Mouse (Mus musculus) erythroblast, adult 5-6 weeks (primary cell): Measurements from ENCODE around the gene Nptxr. TPM values are rescaled to one million over a fixed set of nuclear protein-coding genes. Genes with fewer than 3 reads are reported as not detected.

Experiments used
- ATAC-seq: replicated peaks from 2 replicates; pipeline ENCODE4 v1.8.0; 2016; ENCODE audit warnings: moderate number of reproducible peaks, mild to moderate bottlenecking, moderate TSS enrichment, inconsistent platforms; ENCODE audit not compliant: poor library complexity, low FRiP score, severe bottlenecking
- total RNA-seq, 2 experiments: library from RNA; stranded (forward) in 1 of 2; stranded (reverse) in 1 of 2; fragments of 150-400 nt in 1 of 2; fragments of 200-764, 138-1000 nt in 1 of 2; gene quantifications; 2 replicates each; pipeline versions ENCODE4 v1.2.3 to v1.2.4; 2015 to 2017; ENCODE audit warnings: low replicate concordance in 2 of 2

Nptxr gene
- 0.19 TPM in 1 of 2 replicates, not detected in the other for total RNA-seq (2015; ENCODE audit: low replicate concordance)
- total RNA-seq (2017; ENCODE audit: low replicate concordance), result 0.17 TPM in 1 of 2 replicates, not detected in the other

GRCm38 (mm10) chr15:79804352-79805071 lies at the start of gene Nptxr:
Gene Nptxr (minus strand): TSS chr15:79804766.
- no peak for ATAC-seq

- ATAC-seq, result no peak
Measured at GRCm38 (mm10) chr15:79850143-79850542, 45.6 kb upstream of the Nptxr start.

DNA sequence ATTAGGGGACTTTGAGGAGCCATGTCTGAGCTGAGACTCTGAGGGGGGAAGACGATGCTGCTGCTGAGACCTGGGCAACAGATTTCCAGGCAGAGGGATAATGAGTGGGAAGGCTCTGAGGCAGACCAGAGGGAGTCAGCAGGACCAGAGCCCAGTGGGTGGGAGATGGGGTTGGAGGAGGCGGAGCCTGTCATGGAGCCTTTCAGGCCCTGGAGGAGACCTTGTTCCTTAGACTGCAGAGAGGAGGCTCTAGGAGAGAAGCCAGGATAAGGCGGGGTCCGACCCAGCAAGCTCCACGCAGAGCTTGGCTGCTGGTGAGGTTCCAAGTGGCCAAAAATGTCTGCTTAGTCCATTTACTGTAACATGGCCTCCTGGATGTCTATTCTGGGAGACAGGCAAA lies 42.5 kb upstream of the Nptxr start:
- no peak for ATAC-seq

- no peak for ATAC-seq
Measured at GRCm38 (mm10) chr15:79845986-79846385, 41.4 kb upstream of the Nptxr start.

DNA sequence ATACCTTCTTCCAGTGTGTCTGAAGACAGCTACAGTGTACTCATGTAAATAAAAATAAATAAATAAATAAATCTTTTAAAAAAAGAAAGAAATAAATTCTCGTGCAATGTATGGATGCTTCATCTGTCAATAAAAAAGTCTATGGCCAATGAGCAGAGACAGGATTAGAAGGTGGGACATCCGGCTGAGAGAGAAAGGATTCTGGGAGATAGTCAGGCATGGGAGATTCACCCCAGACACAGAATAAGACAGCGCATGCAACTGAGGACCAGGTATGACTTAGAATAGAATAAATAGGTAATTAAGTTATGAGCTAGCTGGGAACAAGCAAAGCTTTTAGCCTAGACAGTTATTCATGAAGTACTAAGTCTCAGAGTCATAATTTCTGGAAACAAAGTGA lies 38.4 kb upstream of the Nptxr start:
- no peak for ATAC-seq

DNA sequence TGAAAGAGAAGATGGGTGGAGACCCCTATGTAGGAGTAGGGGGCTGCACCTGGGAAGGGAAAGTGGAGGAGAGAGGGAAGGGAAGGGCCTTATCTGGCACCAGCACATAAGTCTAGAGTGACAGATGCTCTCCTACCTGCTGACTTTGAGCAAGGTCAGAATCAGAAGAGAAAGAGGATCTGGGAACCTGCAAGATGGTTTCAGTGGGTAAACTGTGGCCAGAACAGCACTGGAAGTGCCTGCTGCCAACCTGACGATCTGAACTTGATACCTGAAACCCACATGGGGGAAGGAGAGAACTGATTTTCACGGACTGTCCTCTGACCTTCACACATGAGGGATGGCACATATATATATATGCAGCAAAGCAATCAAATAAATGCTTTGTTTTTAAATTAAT lies 35.7 kb upstream of the Nptxr start:
- ATAC-seq, result no peak

GRCm38 (mm10) chr15:79834881-79835260 lies 30.3 kb upstream of the Nptxr start:
- ATAC-seq, result no peak

DNA sequence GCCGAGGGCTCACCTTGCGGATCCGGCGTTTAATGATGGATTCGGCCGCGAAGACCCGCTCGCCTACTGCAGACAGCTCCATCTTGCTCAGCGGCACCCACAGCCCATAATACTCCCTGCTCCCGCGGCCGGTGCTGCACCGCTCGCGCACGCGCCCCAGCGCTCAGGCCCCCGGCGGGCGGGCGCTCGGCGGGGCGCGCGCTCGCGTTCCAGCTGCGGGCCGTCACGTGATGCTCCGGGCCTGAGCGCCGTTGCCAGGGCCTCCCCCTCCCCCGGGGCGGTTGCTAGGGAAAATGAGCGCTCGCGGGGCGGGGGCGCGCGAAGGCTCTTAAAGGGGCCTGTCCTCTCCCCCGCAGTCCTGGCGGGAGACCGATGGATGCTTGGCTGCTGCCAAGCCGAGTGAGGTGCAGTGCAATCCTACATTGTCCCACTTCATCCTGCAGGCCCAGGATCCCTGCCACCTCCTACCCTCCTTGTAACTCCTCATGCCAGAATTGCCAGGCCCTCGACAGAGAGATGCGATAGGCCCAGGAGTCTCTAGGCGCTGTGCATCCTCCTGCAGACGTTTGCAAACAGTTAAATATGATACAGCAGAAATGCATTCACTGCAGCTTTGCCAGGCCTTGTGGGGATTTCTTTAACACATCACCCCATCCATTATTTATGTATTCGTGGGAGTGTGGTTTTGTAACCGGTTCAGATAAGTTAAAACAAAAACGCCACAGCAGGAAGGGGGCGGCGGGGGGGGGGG lies 29.7 kb upstream of the Nptxr start, which contains the start of the genes Npcd and Cbx6:
Gene Npcd, minus strand, starts transcription at position 108 of the 751 bp plus-strand sequence.
Gene Cbx6, minus strand, starts transcription at position 559 of the 751 bp plus-strand sequence.
- peak; percentile 59 for ATAC-seq

GRCm38 (mm10) chr15:79833251-79834050 lies 28.9 kb upstream of the Nptxr start:
- peak; percentile 13 for ATAC-seq

DNA sequence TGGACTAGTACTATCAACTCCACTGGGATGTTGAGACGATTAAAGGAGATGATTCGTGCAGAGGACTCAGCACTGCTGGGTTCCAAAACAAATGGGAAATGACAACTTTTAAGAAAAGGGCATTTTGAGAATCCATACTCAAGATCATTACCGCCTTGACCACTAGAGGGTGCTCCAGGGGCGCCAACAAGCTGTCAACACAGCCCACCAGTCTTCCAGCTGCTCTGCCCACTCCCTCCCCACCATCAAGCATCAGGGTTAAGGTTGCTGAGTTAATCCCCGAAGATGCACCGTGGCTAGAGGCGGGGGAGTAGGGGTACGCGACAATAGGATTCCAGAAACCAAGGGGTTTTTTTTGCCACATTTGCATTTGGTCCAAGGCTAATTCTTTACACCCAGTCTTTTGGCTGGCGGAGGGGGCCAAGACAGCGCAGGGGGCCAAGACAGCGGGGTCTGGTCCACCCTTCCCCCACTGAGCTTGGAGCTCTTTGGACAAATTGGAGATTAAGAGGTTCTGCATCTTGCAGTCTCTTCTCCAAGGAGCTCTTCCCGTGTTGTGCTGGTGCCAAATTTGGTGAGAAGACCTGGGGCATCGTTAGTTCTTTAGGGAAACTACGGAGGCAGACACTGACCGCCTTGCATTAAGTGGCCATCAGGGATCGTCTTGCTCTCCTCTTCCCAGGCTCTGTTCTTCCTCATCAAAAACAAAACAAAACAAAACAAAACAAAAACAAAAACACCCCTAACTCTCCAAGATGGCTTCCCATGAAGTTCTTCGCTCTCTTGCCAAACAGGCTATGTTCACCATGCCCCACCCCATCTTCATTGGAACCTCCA lies 27.7 kb upstream of the Nptxr start:
- peak; percentile 63 for ATAC-seq

GRCm38 (mm10) chr15:79830388-79830787 lies 25.8 kb upstream of the Nptxr start:
- peak; percentile 60 for ATAC-seq

DNA sequence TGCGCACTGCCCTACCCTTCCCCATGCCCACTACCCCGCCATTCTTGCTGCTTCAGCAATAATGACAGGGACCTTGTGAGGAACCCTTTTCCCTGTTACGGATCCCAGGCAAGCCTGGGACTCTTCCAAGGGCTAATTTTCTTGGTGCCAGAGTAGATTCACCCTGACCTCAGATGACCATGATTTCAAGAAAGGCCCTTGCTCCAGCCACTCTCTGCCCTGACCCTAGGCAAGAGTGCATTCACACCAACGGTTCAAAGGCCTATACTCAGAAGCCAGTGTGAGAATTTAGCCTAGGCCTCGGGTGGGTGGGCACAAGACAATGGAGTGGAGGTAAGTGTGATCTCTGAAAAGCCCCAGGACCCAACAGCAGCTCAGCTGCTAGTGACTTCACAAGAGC lies 24.9 kb upstream of the Nptxr start:
- ATAC-seq, result no peak

DNA sequence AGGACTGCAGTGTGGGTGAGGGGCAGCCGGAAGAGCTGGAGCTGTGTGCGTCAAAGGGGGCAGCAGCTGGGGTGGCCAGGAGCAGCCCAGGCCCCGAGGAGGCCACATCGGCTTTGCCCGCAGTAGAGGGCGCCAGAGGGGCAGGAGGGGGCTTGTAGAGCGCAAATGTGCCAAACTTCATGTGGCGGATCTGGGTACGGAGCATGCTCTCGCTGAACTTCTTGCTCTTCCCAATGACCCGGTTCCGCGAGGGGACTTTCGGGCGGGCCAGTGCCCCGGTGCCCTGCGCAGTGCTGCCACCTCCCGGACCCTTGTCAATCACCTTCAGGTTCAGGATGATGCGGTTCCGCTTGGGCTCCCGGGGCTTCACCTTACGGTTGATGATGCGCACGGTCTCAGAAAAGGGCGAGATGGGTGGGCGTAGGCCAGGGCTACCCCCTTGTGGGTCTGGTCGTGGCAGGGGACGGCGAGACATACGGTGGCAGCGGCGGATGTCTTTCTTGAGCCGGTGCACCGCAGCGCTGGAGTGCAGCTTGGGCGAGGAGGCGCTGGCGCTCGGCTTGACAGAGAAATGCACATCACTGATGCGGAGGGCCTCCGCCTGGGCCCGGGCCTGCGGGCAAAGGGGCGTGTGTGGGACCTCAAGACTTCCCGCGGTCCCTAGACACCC lies 23.9 kb upstream of the Nptxr start:
- ATAC-seq, result no peak

GRCm38 (mm10) chr15:79827778-79828210 lies 23.2 kb upstream of the Nptxr start:
- ATAC-seq, result no peak

DNA sequence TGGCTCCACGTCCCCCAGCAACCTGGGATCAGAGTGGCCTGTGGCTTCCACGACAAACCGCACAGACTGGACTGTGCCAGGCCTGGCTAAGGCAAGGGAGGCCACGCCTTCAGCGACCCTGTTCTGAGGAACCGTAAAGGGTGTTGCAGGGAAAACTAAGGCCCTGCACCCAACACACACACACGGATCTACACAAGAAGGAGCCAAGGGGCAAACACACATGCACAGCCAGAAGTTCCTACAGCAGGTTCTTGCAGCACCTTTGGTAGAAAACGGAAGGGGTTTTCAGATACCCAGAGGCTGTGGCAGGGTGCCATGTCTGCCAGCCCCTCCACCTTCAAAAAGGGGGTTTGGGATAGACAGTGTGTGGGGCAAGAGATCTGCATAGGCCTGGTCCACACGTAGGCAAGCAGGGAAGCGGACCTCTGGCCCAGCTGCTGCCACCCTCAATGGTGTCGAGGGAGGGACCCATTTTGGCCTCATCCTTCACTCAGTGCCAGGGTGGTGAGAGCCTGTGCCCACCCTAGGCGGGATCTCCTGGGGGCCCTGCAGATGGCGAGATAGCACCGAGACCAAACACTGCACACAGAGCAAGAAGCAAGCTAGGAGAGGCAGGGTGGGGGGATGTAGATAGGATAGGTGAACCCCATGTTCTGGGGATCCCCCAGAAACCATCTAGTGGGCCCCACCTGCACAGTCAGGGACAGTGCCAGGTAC lies 22.7 kb upstream of the Nptxr start:
- no peak for ATAC-seq

DNA sequence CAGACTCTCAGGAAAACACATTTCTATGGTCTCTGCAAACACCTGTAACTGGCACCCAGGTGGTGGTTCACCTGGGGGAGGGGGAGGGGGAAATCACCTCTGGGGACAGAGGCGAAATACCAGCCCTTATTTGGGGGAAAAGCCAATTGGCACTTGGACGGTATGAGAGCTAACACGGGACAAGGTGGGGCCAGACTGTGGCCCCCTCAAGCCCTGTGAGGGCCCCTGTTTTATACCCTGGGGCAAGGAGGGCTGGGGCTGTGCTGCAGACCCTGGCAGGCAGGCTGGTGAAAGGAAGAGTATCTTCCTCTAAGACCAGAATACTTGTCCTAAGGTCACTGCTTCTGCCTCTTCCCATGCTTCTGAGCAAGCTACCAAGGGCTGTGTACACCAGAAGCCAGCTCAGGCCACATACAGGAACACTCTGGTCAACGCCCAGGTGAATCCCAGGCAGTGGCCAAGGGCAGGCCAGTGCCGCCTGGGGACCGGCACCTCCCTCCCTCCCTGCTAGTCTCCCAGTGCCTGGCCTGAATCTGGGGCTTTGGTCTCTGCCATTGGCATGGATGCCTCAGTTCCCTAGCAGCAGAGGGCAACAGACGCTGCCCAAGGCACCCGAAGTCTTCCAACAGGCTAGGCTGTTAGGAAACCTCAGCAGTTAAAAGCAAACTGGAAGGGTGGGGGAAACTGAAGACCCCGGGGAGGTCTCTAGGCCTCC lies 21.8 kb upstream of the Nptxr start:
- ATAC-seq, result no peak

DNA sequence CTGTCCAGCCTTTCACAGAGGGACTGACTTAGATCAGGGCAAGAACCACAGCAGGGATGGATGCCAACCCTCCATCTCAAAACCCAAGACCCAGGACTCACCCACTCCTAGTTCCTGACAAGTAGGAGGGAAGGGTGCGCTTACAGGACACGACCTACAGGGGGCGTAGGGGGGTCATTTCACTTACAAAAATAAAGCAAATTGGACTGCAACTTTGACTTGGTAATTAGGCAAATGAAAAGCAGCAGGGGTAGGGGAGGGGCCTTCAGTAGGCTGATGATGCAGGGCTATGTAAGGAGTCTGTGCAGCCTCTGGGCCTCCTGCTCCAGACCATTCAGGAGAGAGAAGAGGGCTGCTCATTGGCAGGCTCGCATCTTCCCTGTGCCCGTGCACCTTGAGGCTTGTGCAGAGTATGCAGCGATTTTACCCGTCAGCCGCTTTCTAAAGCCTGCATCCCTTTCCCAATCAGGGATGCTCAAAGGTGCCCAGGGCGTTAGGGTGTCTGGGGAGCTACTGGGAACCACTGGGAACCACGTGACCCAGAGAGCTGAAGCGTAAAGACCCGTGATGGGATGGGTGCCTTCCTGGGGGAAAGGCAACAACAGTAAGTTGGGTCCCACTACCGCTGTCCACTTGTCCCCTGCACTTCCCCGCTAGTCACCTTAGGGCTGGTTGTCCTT lies 20.7 kb upstream of the Nptxr start:
- ATAC-seq, result 0 out of 2 replicates have a peak, but pooled peaks have one; percentile 26
